Mouse (Mus musculus) small intestine, adult 10 weeks (tissue): ENCODE data around the gene Sipa1l1. TPM values are rescaled to one million over a fixed set of nuclear protein-coding genes. Genes with fewer than 3 reads are reported as not detected.

Experiments used
- polyA plus RNA-seq: library from polyadenylated mRNA; stranded (reverse); fragments of 350-450 nt; fragmentation: Illumina TruSeq; extraction: RNeasy Lipid Tissue Mini Kit (QIAGEN cat#74804); gene quantifications from one replicate; pipeline ENCODE4 v1.2.3, GENCODE M21; 2014; ENCODE audit warnings: low replicate concordance

The Sipa1l1 gene
- polyA plus RNA-seq = 4.6 TPM

GRCm38 (mm10) chr12:82168820-82169533 lies at the start of gene Sipa1l1:
Sipa1l1 (plus strand) TSS chr12:82169320.

